Mouse (Mus musculus) kidney, adult 2 months (tissue): ENCODE data around the gene Bicra. TPM values are rescaled to one million over a fixed set of nuclear protein-coding genes. Genes with fewer than 3 reads are reported as not detected.

Source experiments
- DNase-seq: peaks from one replicate; pipeline ENCODE4 v3.0.0; 2021
- H3K27ac ChIP-seq: fragments of 200-500 bp; 2 replicates; pipeline ENCODE4 v1.5.1; 2012; ENCODE audit warnings: low read depth, low read length, control low read depth, inconsistent platforms; ENCODE audit not compliant: insufficient read depth
- H3K27me3 ChIP-seq: fragments of 200-500 bp; replicated peaks from 2 replicates; pipeline ENCODE4 v1.6.1; 2012; ENCODE audit warnings: mild to moderate bottlenecking, moderate library complexity, low read length, inconsistent platforms; ENCODE audit not compliant: control insufficient read depth, insufficient read depth
- H3K36me3 ChIP-seq: fragments of 200-500 bp; 2 replicates; pipeline ENCODE4 v1.6.1; 2012; ENCODE audit warnings: mild to moderate bottlenecking, moderate library complexity, low read length, inconsistent platforms; ENCODE audit not compliant: control insufficient read depth, insufficient read depth
- H3K4me1 ChIP-seq: fragments of 200-500 bp; 2 replicates; pipeline ENCODE4 v1.6.1; 2011; ENCODE audit warnings: low read length; ENCODE audit not compliant: control insufficient read depth, insufficient read depth
- H3K4me3 ChIP-seq: fragments of 200-500 bp; 2 replicates; pipeline ENCODE4 v1.5.1; 2011; ENCODE audit warnings: mild to moderate bottlenecking, low read depth, low read length, control low read depth; ENCODE audit not compliant: insufficient read depth
- CTCF ChIP-seq: fragments of 200-500 bp; conservative IDR thresholded peaks from 2 replicates; pipeline ENCODE4 v1.5.1; 2011; ENCODE audit warnings: low read depth, mild to moderate bottlenecking, control low read depth, low read length, moderate library complexity, mixed read lengths; ENCODE audit not compliant: insufficient read depth, insufficient read length
- POLR2A ChIP-seq: fragments of 200-500 bp; IDR thresholded peaks from one replicate; pipeline ENCODE4 v1.6.1; 2011; ENCODE audit warnings: low read depth, low read length, control low read depth
- WGBS: fragments of 180-500 bp; shearing (Covaris S2); methylation state at CpG from one replicate; pipeline ENCODE4 v1.1.7; 2018; 5-methylcytosine and 5-hydroxymethylcytosine counted together
- polyA plus RNA-seq: library from polyadenylated mRNA; depleted of rRNA; stranded (reverse); fragments of >200 nt; gene quantifications from 2 replicates; pipeline ENCODE4 v1.2.3, GENCODE M21; 2012

Bicra gene
- polyA plus RNA-seq, 1 experiment: 8.6 TPM

- H3K27ac ChIP-seq: 0 out of 2 replicates have a peak overlapping the region, but pooled peaks have one; percentile 12
- peaks cover 34% of the 10 kb centered on the region for H3K4me1 ChIP-seq
- no peaks in the 10 kb centered on the region for H3K36me3 ChIP-seq
- WGBS: 58% methylated on average over 11 of the region's 11 CpGs
- peak; percentile 59 for TF ChIP-seq CTCF
- no peak for TF ChIP-seq POLR2A
- H3K4me3 ChIP-seq: no peak overlapping the region
- H3K27me3 ChIP-seq: no peaks in the 10 kb centered on the region
- DNase-seq: peak; percentile 61
These were observed 35.0 kb downstream of the Bicra start for GRCm38 (mm10) chr7:16012576-16013263.

- TF ChIP-seq POLR2A (no peak), CTCF (no peak)
- no peak overlapping the region for H3K27ac ChIP-seq
- H3K36me3 ChIP-seq: no peaks in the 10 kb centered on the region
- no peak for DNase-seq
- H3K4me3 ChIP-seq: no peak overlapping the region
- WGBS: 46% methylated on average over 7 of the region's 7 CpGs
- no peaks in the 10 kb centered on the region for H3K27me3 ChIP-seq
- peaks cover 34% of the 10 kb centered on the region for H3K4me1 ChIP-seq
These were observed 36.2 kb downstream of the Bicra start for GRCm38 (mm10) chr7:16011418-16012085.

- TF ChIP-seq CTCF (no peak), POLR2A (no peak)
- Histone ChIP-seq H3K36me3 (no peaks in the 10 kb centered on the region), H3K27ac (no peak overlapping the region), H3K4me3 (no peak overlapping the region), H3K4me1 (peaks cover 34% of the 10 kb centered on the region), H3K27me3 (no peaks in the 10 kb centered on the region)
- 73% methylated on average over 5 of the region's 5 CpGs for WGBS
- no peak for DNase-seq
These were observed 37.1 kb downstream of the Bicra start for GRCm38 (mm10) chr7:16010649-16011048.

- 82% methylated on average over 7 of the region's 7 CpGs for WGBS
- H3K36me3 ChIP-seq: no peaks in the 10 kb centered on the region
These were observed 38.1 kb downstream of the Bicra start for GRCm38 (mm10) chr7:16009636-16010035.

GRCm38 (mm10) chr7:16005020-16005419, 42.7 kb downstream of the Bicra start:
- Histone ChIP-seq H3K4me3 (no peak overlapping the region), H3K36me3 (no peaks in the 10 kb centered on the region), H3K27me3 (no peaks in the 10 kb centered on the region), H3K4me1 (peaks cover 4% of the 10 kb centered on the region; the same call in 1 of the 2 replicates), H3K27ac (no peak overlapping the region)
- TF ChIP-seq POLR2A (no peak), CTCF (no peak)
- WGBS: 68% methylated on average over 3 of the region's 3 CpGs
- DNase-seq: no peak

More at GRCm38 (mm10) chr7:16009636-16010035, 38.1 kb downstream of the Bicra start:
- Histone ChIP-seq H3K4me1 (peaks cover 24% of the 10 kb centered on the region), H3K4me3 (no peak overlapping the region), H3K27ac (no peak overlapping the region), H3K27me3 (no peaks in the 10 kb centered on the region)
- TF ChIP-seq CTCF (no peak), POLR2A (no peak)
- DNase-seq: no peak

GRCm38 (mm10) chr7:16004177-16004856, 43.4 kb downstream of the Bicra start:
- 61% methylated on average over 12 of the region's 12 CpGs for WGBS
- TF ChIP-seq CTCF: no peak
- no peak for TF ChIP-seq POLR2A
- no peak overlapping the region for H3K27ac ChIP-seq
- no peaks in the 10 kb centered on the region for H3K27me3 ChIP-seq
- DNase-seq: no peak
- no peak overlapping the region for H3K4me3 ChIP-seq
- peaks cover 4% of the 10 kb centered on the region; the same call in 1 of the 2 replicates for H3K4me1 ChIP-seq
- H3K36me3 ChIP-seq: no peaks in the 10 kb centered on the region

- Histone ChIP-seq H3K27ac (no peak overlapping the region), H3K4me1 (peaks cover 4% of the 10 kb centered on the region; the same call in 1 of the 2 replicates), H3K4me3 (no peak overlapping the region), H3K27me3 (no peaks in the 10 kb centered on the region), H3K36me3 (no peaks in the 10 kb centered on the region)
- WGBS: 56% methylated on average over 4 of the region's 4 CpGs
- no peak for DNase-seq
- TF ChIP-seq CTCF (no peak), POLR2A (no peak)
These were observed 44.7 kb downstream of the Bicra start for GRCm38 (mm10) chr7:16003032-16003431.
